Mouse (Mus musculus) spleen, adult 2 months (tissue): ENCODE data around the gene Plpp2. TPM values are rescaled to one million over a fixed set of nuclear protein-coding genes. Genes with fewer than 3 reads are reported as not detected.

Experiments
- DNase-seq, 2 experiments: peaks; one replicate each; pipeline versions ENCODE4 v3.0.0 to v3.0.0-alpha.2; 2012 to 2021; ENCODE audit warnings: low spot score in 2 of 2, low read depth in 1 of 2
- H3K27ac ChIP-seq: fragments of 200-500 bp; 2 replicates; pipeline ENCODE4 v1.5.1; 2012; ENCODE audit warnings: low read length, inconsistent platforms; ENCODE audit not compliant: insufficient read depth
- H3K27me3 ChIP-seq: fragments of 200-500 bp; 2 replicates; pipeline ENCODE4 v1.6.1; 2012; ENCODE audit warnings: mild to moderate bottlenecking, moderate library complexity, low read length, inconsistent platforms; ENCODE audit not compliant: control insufficient read depth, insufficient read depth
- H3K36me3 ChIP-seq: fragments of 200-500 bp; 2 replicates; pipeline ENCODE4 v1.6.1; 2012; ENCODE audit warnings: mild to moderate bottlenecking, low read length, inconsistent platforms; ENCODE audit not compliant: control insufficient read depth, insufficient read depth
- H3K4me1 ChIP-seq: fragments of 200-500 bp; 2 replicates; pipeline ENCODE4 v1.6.1; 2011; ENCODE audit warnings: inconsistent platforms; ENCODE audit not compliant: control insufficient read depth, insufficient read depth, insufficient read length
- H3K4me3 ChIP-seq: fragments of 200-500 bp; 2 replicates; pipeline ENCODE4 v1.5.1; 2011; ENCODE audit warnings: mild to moderate bottlenecking, inconsistent platforms; ENCODE audit not compliant: insufficient read depth, insufficient read length; ENCODE audit errors: extremely low read depth
- CTCF ChIP-seq: fragments of 200-500 bp; IDR thresholded peaks from 2 replicates; pipeline ENCODE4 v1.5.1; 2011; ENCODE audit warnings: mild to moderate bottlenecking, inconsistent platforms; ENCODE audit not compliant: insufficient read depth, insufficient read length, insufficient replicate concordance; ENCODE audit errors: extremely low read depth
- POLR2A ChIP-seq: fragments of 200-500 bp; IDR thresholded peaks from 2 replicates; pipeline ENCODE4 v1.6.1; 2011; ENCODE audit warnings: low read depth, low read length, inconsistent platforms
- WGBS: fragments of 180-500 bp; shearing (Covaris S2); methylation state at CpG from one replicate; pipeline ENCODE4 v1.1.7; 2018; 5-methylcytosine and 5-hydroxymethylcytosine counted together
- polyA plus RNA-seq: library from polyadenylated mRNA; depleted of rRNA; stranded (reverse); fragments of >200 nt; gene quantifications from 2 replicates; pipeline ENCODE4 v1.2.3, GENCODE M21; 2012; rRNA removed

The Plpp2 gene
- polyA plus RNA-seq, 1 experiment, result 6.7 TPM

DNA sequence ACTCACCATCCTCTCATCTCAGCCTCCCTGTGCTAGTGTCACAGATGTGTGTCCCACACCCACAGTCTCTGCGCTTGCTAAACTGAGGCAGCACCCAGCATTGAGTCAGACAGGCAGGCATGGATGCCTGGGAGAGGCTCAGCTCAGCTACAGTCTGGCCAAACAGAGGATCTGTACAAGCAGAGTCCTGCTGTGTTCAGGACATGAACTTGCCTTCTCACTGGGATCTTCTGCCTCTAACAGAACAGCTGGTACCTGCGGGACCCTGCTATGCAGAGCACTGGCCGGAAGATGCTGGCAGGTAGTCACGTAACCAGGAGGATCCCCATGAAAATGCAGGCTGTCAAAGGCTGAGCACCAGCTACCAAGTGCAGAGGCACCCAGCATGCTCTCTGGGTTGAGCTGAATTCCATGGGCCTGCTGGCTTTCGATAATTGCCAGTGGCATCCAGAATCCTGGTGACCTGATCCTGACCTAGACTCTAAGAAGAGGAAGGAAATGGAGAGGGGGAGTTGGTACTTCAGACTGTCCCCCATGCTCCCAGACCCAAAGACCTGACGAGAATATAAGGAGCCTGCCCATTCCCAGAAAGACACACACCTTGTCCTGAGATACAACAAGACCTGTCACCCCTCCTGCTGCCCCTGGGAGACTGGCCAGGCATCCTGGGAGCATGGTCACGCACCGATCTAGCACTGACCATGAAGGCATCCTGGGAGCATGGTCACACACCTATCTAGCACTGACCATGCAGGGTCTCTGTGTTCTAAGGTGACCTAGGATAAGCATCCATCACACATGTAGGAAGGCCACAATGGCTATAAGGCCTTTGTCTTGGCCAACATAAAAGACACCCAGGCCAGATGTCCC is 7.9 kb downstream of the Plpp2 start:
- Histone ChIP-seq H3K36me3 (no peaks in the 10 kb centered on the region), H3K4me1 (no peaks in the 10 kb centered on the region), H3K27ac (no peak overlapping the region), H3K27me3 (no peaks in the 10 kb centered on the region), H3K4me3 (no peak overlapping the region)
- TF ChIP-seq POLR2A, result no peak
- no peak for TF ChIP-seq CTCF
- DNase-seq, result no peak
- 90% methylated on average over 8 of the region's 8 CpGs for WGBS

DNA sequence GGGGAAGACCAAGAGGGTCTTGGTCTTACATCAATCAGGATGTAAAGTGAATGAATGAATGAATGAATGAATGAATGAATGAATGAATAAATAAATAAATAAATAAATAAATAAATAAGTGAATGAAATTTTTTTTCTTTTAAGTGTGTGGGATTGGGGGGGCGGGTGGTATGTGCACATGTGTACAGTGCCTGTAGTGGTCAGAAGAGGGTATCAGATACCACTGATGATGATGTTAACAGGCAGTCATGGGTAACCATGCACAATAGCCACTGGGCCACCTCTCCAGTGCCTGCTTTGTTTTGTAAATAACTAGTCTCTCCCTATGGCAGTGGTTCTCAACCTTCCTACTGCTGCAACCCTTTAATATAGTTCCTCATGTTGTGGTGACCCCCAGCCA is 9.2 kb downstream of the Plpp2 start:
- no peak for DNase-seq
- no peaks in the 10 kb centered on the region for H3K36me3 ChIP-seq
- no peaks in the 10 kb centered on the region for H3K4me1 ChIP-seq
- H3K4me3 ChIP-seq, result no peak overlapping the region
- TF ChIP-seq CTCF (no peak), POLR2A (no peak)
- H3K27me3 ChIP-seq, result no peaks in the 10 kb centered on the region
- no peak overlapping the region for H3K27ac ChIP-seq
- 92% methylated on average over 1 of the region's 1 CpGs for WGBS

DNA sequence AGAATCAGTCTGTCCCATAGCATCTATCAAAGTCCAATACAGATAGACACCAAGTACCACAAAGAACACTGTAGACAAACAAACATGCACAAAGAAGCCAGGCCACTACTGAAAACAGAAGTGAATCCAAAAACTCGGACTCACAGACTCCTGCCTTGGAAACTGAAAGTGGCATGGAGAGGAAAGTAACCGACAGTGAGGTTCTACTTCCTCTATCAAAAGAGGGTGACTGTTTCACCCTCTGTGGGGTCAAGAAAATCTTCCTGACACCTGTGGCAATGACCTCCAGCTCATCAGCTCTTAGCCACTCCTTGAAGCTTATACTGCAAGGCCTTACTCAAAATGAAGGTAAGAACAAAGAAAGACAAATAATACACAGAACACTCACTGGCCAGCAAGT is 26.9 kb downstream of the Plpp2 start:
- no peaks in the 10 kb centered on the region for H3K27me3 ChIP-seq
- no peaks in the 10 kb centered on the region for H3K36me3 ChIP-seq
- peak in 1 of 2 experiments; percentile 8 for DNase-seq
- TF ChIP-seq POLR2A, result no peak
- no peak for TF ChIP-seq CTCF
- no peak overlapping the region for H3K27ac ChIP-seq
- 3% methylated on average over 2 of the region's 2 CpGs for WGBS
- no peak overlapping the region for H3K4me3 ChIP-seq
- H3K4me1 ChIP-seq, result peaks cover 6% of the 10 kb centered on the region; the same call in 1 of the 2 replicates

- no peak overlapping the region for H3K27ac ChIP-seq
- H3K4me3 ChIP-seq, result no peak overlapping the region
- no peak for DNase-seq
- WGBS, result 54% methylated on average over 6 of the region's 6 CpGs
- H3K36me3 ChIP-seq, result no peaks in the 10 kb centered on the region
- H3K27me3 ChIP-seq, result no peaks in the 10 kb centered on the region
- TF ChIP-seq CTCF (no peak), POLR2A (no peak)
- peaks cover 6% of the 10 kb centered on the region; the same call in 1 of the 2 replicates for H3K4me1 ChIP-seq
Observed at GRCm38 (mm10) chr10:79502830-79503644, 30.6 kb downstream of the Plpp2 start.

- Histone ChIP-seq H3K4me3 (no peak overlapping the region), H3K36me3 (no peaks in the 10 kb centered on the region), H3K27me3 (no peaks in the 10 kb centered on the region), H3K27ac (no peak overlapping the region), H3K4me1 (no peaks in the 10 kb centered on the region)
- no peak for TF ChIP-seq CTCF
- no peak for TF ChIP-seq POLR2A
- WGBS, result 47% methylated on average over 2 of the region's 2 CpGs
- DNase-seq, result no peak
Observed at GRCm38 (mm10) chr10:79496701-79497288, 36.8 kb downstream of the Plpp2 start.

DNA sequence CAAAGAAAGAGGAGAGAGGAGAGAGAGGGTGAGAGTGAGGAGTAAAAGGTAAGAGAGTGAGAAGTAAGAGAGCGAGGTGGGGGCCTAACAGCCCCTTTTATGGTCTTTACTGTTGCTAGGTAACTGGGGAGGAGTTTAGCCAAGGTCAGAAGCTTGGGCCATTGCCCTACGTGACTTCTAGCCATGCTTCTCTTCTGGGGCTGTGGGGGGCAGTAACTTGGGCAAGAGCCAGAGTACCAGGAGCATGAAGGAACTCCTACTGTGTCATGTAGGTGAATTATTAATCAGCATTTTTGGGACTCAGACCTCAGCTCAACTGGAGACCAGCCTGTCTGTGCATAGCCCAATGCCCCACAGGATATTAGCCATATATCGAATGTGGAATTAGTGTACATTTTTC is 37.7 kb downstream of the Plpp2 start:
- Histone ChIP-seq H3K36me3 (no peaks in the 10 kb centered on the region), H3K27me3 (no peaks in the 10 kb centered on the region), H3K4me1 (no peaks in the 10 kb centered on the region), H3K27ac (no peak overlapping the region), H3K4me3 (no peak overlapping the region)
- WGBS, result 70% methylated on average over 3 of the region's 3 CpGs
- no peak for TF ChIP-seq CTCF
- no peak for TF ChIP-seq POLR2A
- no peak for DNase-seq

Other genes with a start within 250 kb of the Plpp2 start
- gene Vmn2r82, start 177.3 kb downstream of the Plpp2 start, polyA plus RNA-seq, result not detected in 2 replicates
- not detected in 2 replicates for gene Vmn2r83, start 65.1 kb downstream of the Plpp2 start, polyA plus RNA-seq
- 63.7 and 92.1 TPM in 2 replicates for gene Mier2, start 21.4 kb upstream of the Plpp2 start, polyA plus RNA-seq
- 0.18 and 0.72 TPM in 2 replicates for gene Theg, start 53.5 kb upstream of the Plpp2 start, polyA plus RNA-seq
- gene C2cd4c, start 80.2 kb upstream of the Plpp2 start, polyA plus RNA-seq, result not detected in 2 replicates
- gene Shc2, start 104.1 kb upstream of the Plpp2 start, polyA plus RNA-seq, result 1.0 and 1.3 TPM in 2 replicates
- not detected in 2 replicates for gene Odf3l2, start 111.9 kb upstream of the Plpp2 start, polyA plus RNA-seq
- 22.0 and 33.9 TPM in 2 replicates for gene Madcam1, start 130.8 kb upstream of the Plpp2 start, polyA plus RNA-seq
- 47.9 and 77.7 TPM in 2 replicates for gene Tpgs1, start 135.6 kb upstream of the Plpp2 start, polyA plus RNA-seq
- gene Cdc34, start 148.4 kb upstream of the Plpp2 start, polyA plus RNA-seq, result 119 and 143 TPM in 2 replicates
- gene Gzmm, start 155.2 kb upstream of the Plpp2 start, polyA plus RNA-seq, result 1.7 and 1.8 TPM in 2 replicates
- 208 and 255 TPM in 2 replicates for gene Bsg, start 170.7 kb upstream of the Plpp2 start, polyA plus RNA-seq
- gene Hcn2, start 182.8 kb upstream of the Plpp2 start, polyA plus RNA-seq, result 0.77 and 1.5 TPM in 2 replicates
- gene Polrmt, start 212.8 kb upstream of the Plpp2 start, polyA plus RNA-seq, result 60.5 and 62.5 TPM in 2 replicates
- gene Fgf22, start 221.3 kb upstream of the Plpp2 start, polyA plus RNA-seq, result not detected in 2 replicates
- gene Rnf126, start 233.2 kb upstream of the Plpp2 start, polyA plus RNA-seq, result 122 and 217 TPM in 2 replicates
- 5.8 and 10.9 TPM in 2 replicates for gene Fstl3, start 243.5 kb upstream of the Plpp2 start, polyA plus RNA-seq